Mouse (Mus musculus): ENCODE measurements at regions not wholly inside any gene's neighbourhood (a gene's known extent, or its start where the extent isn't known, plus 50 kb on each side); places are given as distances from the start of the nearest gene placed in this dataset.

DNA sequence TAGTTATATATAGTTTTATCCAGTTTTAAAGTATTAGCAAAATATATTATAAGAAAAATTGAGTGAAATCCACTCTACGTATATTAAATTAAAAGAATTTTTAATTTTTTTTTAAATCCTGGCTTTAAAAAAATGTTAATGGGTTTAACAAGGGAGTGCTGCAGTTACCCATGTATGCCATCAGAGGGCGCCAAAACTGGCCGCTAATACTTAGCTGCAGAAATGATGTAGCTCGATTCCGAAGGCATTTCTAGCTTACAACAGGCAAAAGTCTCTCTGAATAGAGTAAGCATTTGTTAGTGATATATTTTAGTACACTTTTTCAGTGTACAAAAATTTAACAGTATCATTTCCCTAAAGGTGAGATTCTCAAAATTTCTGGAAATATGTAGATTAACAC, 73.1 kb downstream of the Olfr444 start:
- no peaks in the 10 kb centered on the region for H3K27me3 ChIP-seq (ENCODE audit: control insufficient read depth, insufficient read depth, low read length)
- H3K4me1 ChIP-seq (ENCODE audit: control insufficient read depth, insufficient read depth, low read length) = 0 out of 2 replicates have a peak, but pooled peaks cover 4% of the 10 kb centered on the region
- H3K4me3 ChIP-seq (replicated peaks; ENCODE audit: insufficient read depth, low read depth, low read length) = no peak overlapping the region
- peak in 1 of 2 experiments; percentile 17 for DNase-seq
- 21% methylated on average over 5 of the region's 5 CpGs for WGBS
- H3K27ac ChIP-seq (ENCODE audit: insufficient read depth, low read length) = no peak overlapping the region
- TF ChIP-seq POLR2A (IDR thresholded peaks at IDR 0.05; ENCODE audit: borderline replicate concordance, insufficient read depth, low read length) (no peak), CTCF (IDR thresholded peaks at IDR 0.05; ENCODE audit: borderline replicate concordance, insufficient read depth, low read depth, low read length) (peak; percentile 55)

Measured in cerebellum, adult 2 months (tissue).